In the genomic region with DNA sequence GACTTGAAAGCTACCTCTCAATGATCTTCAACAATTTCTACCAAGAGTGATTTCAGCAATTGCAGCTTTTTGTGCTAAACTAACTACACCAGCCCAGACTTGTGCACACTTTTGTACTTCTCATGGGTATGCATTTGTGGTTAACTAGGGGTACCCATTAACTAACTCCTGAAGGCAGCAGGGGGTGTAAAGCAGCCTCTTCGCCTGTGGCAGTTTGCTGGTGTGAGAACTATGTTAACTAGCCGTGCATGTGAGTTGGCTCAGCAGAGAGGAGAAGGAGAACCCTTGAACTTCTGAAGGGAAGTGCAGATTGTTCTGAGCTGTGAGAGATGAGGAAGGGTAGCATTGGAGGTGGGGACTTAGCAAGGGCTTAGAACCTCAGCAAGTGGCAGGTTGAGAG, we compare ENCODE assay signal across 20 mouse cellular contexts. TPM values are rescaled to one million over a fixed set of nuclear protein-coding genes. Genes with fewer than 3 reads are reported as not detected.
A peak's percentile ranks its signal among the peaks of the same experiment; 100 is the strongest.
DNase-seq lines count a peak whose midpoint lies in the region; ATAC-seq lines count a peak whose summit lies in the region.
"Had no signal": no experiment of that assay in that cellular context is flagged by ENCODE, and none has a peak within 500 bp of the region (broad histone marks: within the 10 kb centered on the region; RNA-seq: fewer than 3 reads in every experiment).

No protein-coding gene starts in this region.

- H3K36me3 ChIP-seq in kidney, embryonic 16.5 days (ENCODE audit: insufficient read depth, low read length): peaks cover 22% of the 10 kb centered on the region

- peak; percentile 36 to 38 for DNase-seq in kidney, adult 8-10 months
- no peak for DNase-seq in kidney, postnatal 4 days
- peak; percentile 14 to 52 for DNase-seq in kidney, postnatal 25 days
- DNase-seq in left cerebral cortex, postnatal 14 days (ENCODE audit: low spot score in 2 of 2): no peak
- DNase-seq in right cerebral cortex, postnatal 10 days (ENCODE audit: low spot score in 2 of 2): no peak
- DNase-seq: adrenal gland, adult 8-10 months; adrenal gland, postnatal 36 days; cerebellum, adult 11 months; cerebellum, adult 8-10 months; cerebellum, postnatal 14 days; embryo, embryonic 11 days; gastrocnemius, postnatal 10 days had no signal

- no peaks in the 10 kb centered on the region for H3K9me3 ChIP-seq in kidney, embryonic 16.5 days (ENCODE audit: low read length)
- H3K9me3 ChIP-seq: embryonic facial prominence, embryonic 15.5 days; forebrain, embryonic 10.5 days; forebrain, embryonic 15.5 days; heart, embryonic 12.5 days; hindbrain, embryonic 10.5 days had no signal

- peak; percentile 39; the same call in 1 of the 2 replicates for ATAC-seq in kidney, embryonic 16.5 days (ENCODE audit: low FRiP score, low TSS enrichment)
- ATAC-seq: forebrain, embryonic 15.5 days had no signal

- no peak overlapping the region for H3K4me2 ChIP-seq in kidney, embryonic 16.5 days (replicated peaks; ENCODE audit: low read depth, low read length)
- H3K4me2 ChIP-seq: embryonic facial prominence, embryonic 15.5 days; forebrain, embryonic 15.5 days; heart, embryonic 12.5 days; hindbrain, embryonic 14.5 days had no signal

- no peak overlapping the region for H3K27ac ChIP-seq in kidney, embryonic 16.5 days (ENCODE audit: low read length)
- H3K27ac ChIP-seq: embryonic facial prominence, embryonic 15.5 days; forebrain, embryonic 10.5 days; forebrain, embryonic 15.5 days; hindbrain, embryonic 10.5 days; hindbrain, embryonic 14.5 days had no signal

- H3K9ac ChIP-seq in kidney, embryonic 16.5 days (replicated peaks; ENCODE audit: low read length): no peak overlapping the region
- H3K9ac ChIP-seq: embryonic facial prominence, embryonic 15.5 days; forebrain, embryonic 15.5 days; heart, embryonic 12.5 days; hindbrain, embryonic 14.5 days had no signal

- intact Hi-C loops in left cerebral cortex, postnatal 14 days (cut with DNase I): no loop called here

- 76% methylated on average over 2 of the region's 2 CpGs for WGBS in kidney, embryonic 16.5 days

- no peaks in the 10 kb centered on the region for H3K27me3 ChIP-seq in kidney, embryonic 16.5 days (ENCODE audit: insufficient read depth, low read length)
- H3K27me3 ChIP-seq: embryonic facial prominence, embryonic 15.5 days; forebrain, embryonic 15.5 days; heart, embryonic 12.5 days had no signal

- no peak overlapping the region for H3K4me3 ChIP-seq in kidney, embryonic 16.5 days (ENCODE audit: low read length)
- H3K4me3 ChIP-seq: embryonic facial prominence, embryonic 15.5 days; erythroblast, embryonic 14.5 days; forebrain, embryonic 10.5 days; forebrain, embryonic 15.5 days; heart, embryonic 12.5 days; hindbrain, embryonic 10.5 days had no signal

- no peaks in the 10 kb centered on the region for H3K4me1 ChIP-seq in kidney, embryonic 16.5 days (ENCODE audit: insufficient read depth, low read length)
- H3K4me1 ChIP-seq: embryonic facial prominence, embryonic 15.5 days; forebrain, embryonic 10.5 days; forebrain, embryonic 15.5 days; heart, embryonic 12.5 days; hindbrain, embryonic 10.5 days had no signal

RNA-seq across cellular contexts. Expression of a gene that starts 11.4 kb away (rescaled TPM):
- polyA plus RNA-seq in kidney, embryonic 16.5 days (2015; fragmentation: Nextera tagmentation; extraction: Ambion mirVana): 155 and 157 TPM in 2 replicates
- 100 to 1,000 TPM; 248 to 260 TPM for total RNA-seq in left cerebral cortex, postnatal 14 days (2021)

RNA-seq across cellular contexts. Expression of a gene that starts 28.1 kb away (rescaled TPM):
- 155 and 158 TPM in 2 replicates for polyA plus RNA-seq in kidney, embryonic 16.5 days (2015; fragmentation: Nextera tagmentation; extraction: Ambion mirVana)
- 10 to 100 TPM; 78.2 to 81.7 TPM for total RNA-seq in left cerebral cortex, postnatal 14 days (2021)

RNA-seq across cellular contexts. Expression of a gene that starts 35.2 kb away (rescaled TPM):
- 104 and 106 TPM in 2 replicates for polyA plus RNA-seq in kidney, embryonic 16.5 days (2015; fragmentation: Nextera tagmentation; extraction: Ambion mirVana)
- 10 to 100 TPM; 46.2 to 47.3 TPM for total RNA-seq in left cerebral cortex, postnatal 14 days (2021)

Comparison
In these comparisons a context has a peak if more than half of its experiments do, and no peak if none do; other contexts are left out.
1. DNase-seq: peak in kidney, adult 8-10 months (2 of 2) and kidney, postnatal 25 days (2 of 2); none in kidney, postnatal 4 days (0 of 2), left cerebral cortex, postnatal 14 days (0 of 2) and right cerebral cortex, postnatal 10 days (0 of 2).